ENCODE assay signal across 7 mouse cellular contexts in genomic region chr7:139187771-139188633, GRCm38 (mm10). TPM values are rescaled to one million over a fixed set of nuclear protein-coding genes. Genes with fewer than 3 reads are reported as not detected.
A peak's percentile ranks its signal among the peaks of the same experiment; 100 is the strongest.
DNase-seq lines count a peak whose midpoint lies in the region; ATAC-seq lines count a peak whose summit lies in the region.

No protein-coding gene starts in this region.

- intact Hi-C loops in gastrocnemius, postnatal 36 days (cut with DNase I): no loop called here
- intact Hi-C loops in left cerebral cortex, postnatal 4 days (cut with DNase I): no loop called here

- peak; percentile 91 for DNase-seq in adrenal gland, postnatal 25 days
- DNase-seq in embryo, embryonic 10 days (ENCODE audit: low spot score): peak; percentile 79
- peak; percentile 50 to 70 for DNase-seq in gastrocnemius, postnatal 36 days
- DNase-seq in left cerebral cortex, postnatal 4 days: peak; percentile 74
- peak; percentile 85 for DNase-seq in mesoderm, embryonic 11.5 days (ENCODE audit: low read depth, low spot score)
- DNase-seq in right cerebral cortex, postnatal 25 days: peak; percentile 74

- peak; percentile 76 for ATAC-seq in inflammation-experienced regulatory T-cells, adult 6 months

RNA-seq across cellular contexts. Expression of gene Lrrc27, which starts 24.8 kb away (rescaled TPM):
- 5.8 and 6.3 TPM in 2 replicates for total RNA-seq in adrenal gland, postnatal 25 days (2021)
- total RNA-seq in gastrocnemius, postnatal 36 days (2021): 1 to 10 TPM; 2.5 to 3.6 TPM
- 1 to 10 TPM in 2 of 3 experiments, under 1 TPM in 1; 0.77 to 4.3 (median 3.2) TPM for polyA plus RNA-seq in inflammation-experienced regulatory T-cells, adult 6 months (2017; shearing (Covaris generic))
- total RNA-seq in left cerebral cortex, postnatal 4 days (2021): 1 to 10 TPM; 5.4 to 6.5 TPM

RNA-seq across cellular contexts. Expression of gene Stk32c, which starts 25.1 kb away (rescaled TPM):
- total RNA-seq in adrenal gland, postnatal 25 days (2021): 3.0 and 4.0 TPM in 2 replicates
- under 1 TPM; 0.10 to 0.38 TPM for total RNA-seq in gastrocnemius, postnatal 36 days (2021)
- 1 to 10 TPM in 1 of 3 experiments, under 1 TPM in 1, not detected in 1; 0.91 to 3.4 TPM for polyA plus RNA-seq in inflammation-experienced regulatory T-cells, adult 6 months (2017; shearing (Covaris generic))
- total RNA-seq in left cerebral cortex, postnatal 4 days (2021): 10 to 100 TPM; 53.9 to 59.5 TPM

Comparison
In these comparisons a context has a peak if more than half of its experiments do, and no peak if none do; other contexts are left out.
1. Peak in every context shown above with its lines: DNase-seq and ATAC-seq.
2. RNA of gene Stk32c, which starts 25.1 kb away (total RNA-seq): 53.9 to 59.5 TPM in left cerebral cortex, postnatal 4 days; 3.0 to 4.0 TPM in adrenal gland, postnatal 25 days and 0.10 to 0.38 TPM in gastrocnemius, postnatal 36 days; every median in the first group is over 10 times any median in the second.